13 mouse cellular contexts compared by ENCODE assay signal in the genomic region with DNA sequence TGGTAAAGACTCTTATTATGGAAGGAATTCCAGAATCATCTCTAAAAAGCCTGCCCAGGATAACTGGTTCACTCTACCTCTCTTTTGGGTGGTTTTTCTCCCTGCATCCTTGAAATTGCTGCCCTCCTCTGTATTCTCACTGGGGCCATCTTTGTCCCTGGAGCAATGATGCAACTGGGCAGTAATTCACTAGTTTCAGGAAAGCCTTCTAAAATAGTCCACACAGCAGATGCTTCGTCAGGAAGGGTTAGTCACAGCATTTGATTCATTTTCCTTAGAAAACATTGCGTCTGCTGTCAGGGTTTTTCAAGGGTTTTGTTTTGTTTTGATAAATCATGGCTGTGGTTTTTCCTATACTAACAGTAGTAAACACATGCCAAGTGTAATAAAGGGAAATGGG.
"Had no signal": no experiment of that assay in that cellular context is flagged by ENCODE, and none has a peak within 500 bp of the region (broad histone marks: within the 10 kb centered on the region; RNA-seq: fewer than 3 reads in every experiment).

No protein-coding gene starts in this region.

- H3K4me1 ChIP-seq: limb, embryonic 10.5 days; liver, embryonic 15.5 days; midbrain, embryonic 12.5 days; neural tube, embryonic 15.5 days had no signal

- H3K27ac ChIP-seq: left cerebral cortex, adult 2 months; limb, embryonic 10.5 days; liver, embryonic 15.5 days; midbrain, embryonic 12.5 days; neural tube, embryonic 15.5 days had no signal

- DNase-seq: kidney, postnatal 14 days; lung, adult 2 months; lung, postnatal 10 days; lung, postnatal 4 days; right cerebral cortex, adult 18-20 months; right cerebral cortex, postnatal 25 days; thymus, postnatal 36 days had no signal

- H3K9me3 ChIP-seq: limb, embryonic 10.5 days; liver, embryonic 15.5 days; midbrain, embryonic 12.5 days; neural tube, embryonic 15.5 days had no signal

- H3K9ac ChIP-seq: liver, embryonic 15.5 days; midbrain, embryonic 12.5 days; neural tube, embryonic 15.5 days had no signal

- H3K27me3 ChIP-seq: liver, embryonic 15.5 days; midbrain, embryonic 12.5 days; neural tube, embryonic 15.5 days had no signal

- H3K4me2 ChIP-seq: liver, embryonic 11.5 days; liver, embryonic 15.5 days; midbrain, embryonic 12.5 days; neural tube, embryonic 15.5 days had no signal

- H3K4me3 ChIP-seq: left cerebral cortex, adult 2 months; limb, embryonic 10.5 days; liver, embryonic 15.5 days; midbrain, embryonic 12.5 days; neural tube, embryonic 15.5 days had no signal
